Mouse (Mus musculus): ENCODE measurements at regions not wholly inside any gene's neighbourhood (a gene's known extent, or its start where the extent isn't known, plus 50 kb on each side); places are given as distances from the start of the nearest gene placed in this dataset.

GRCm38 (mm10) chr6:103272216-103272615, 238.2 kb upstream of the Chl1 start:
- Histone ChIP-seq H3K4me3 (ENCODE audit: low read depth, low read length) (no peak overlapping the region), H3K36me3 (ENCODE audit: control insufficient read depth, insufficient read depth, low read length) (no peaks in the 10 kb centered on the region), H3K27me3 (ENCODE audit: control insufficient read depth, insufficient read depth, low read length) (no peaks in the 10 kb centered on the region), H3K9ac (replicated peaks; ENCODE audit: low read depth, low read length) (no peak overlapping the region), H3K4me1 (ENCODE audit: control insufficient read depth, insufficient read depth, low read length) (no peaks in the 10 kb centered on the region), H3K9me3 (ENCODE audit: control insufficient read depth, low read depth, low read length) (no peaks in the 10 kb centered on the region), H3K27ac (ENCODE audit: low read length) (no peak overlapping the region), H3K4me2 (replicated peaks; ENCODE audit: low read depth, low read length) (no peak overlapping the region)
- WGBS = 55% methylated on average over 3 of the region's 3 CpGs
- ATAC-seq (ENCODE audit: insufficient number of reproducible peaks, insufficient read depth, low FRiP score, low read depth) = no peak

GRCm38 (mm10) chr6:103275071-103275470, 235.3 kb upstream of the Chl1 start:
- no peaks in the 10 kb centered on the region for H3K9me3 ChIP-seq (ENCODE audit: control insufficient read depth, low read depth, low read length)
- H3K4me3 ChIP-seq (ENCODE audit: low read depth, low read length) = no peak overlapping the region
- no peak for ATAC-seq (ENCODE audit: insufficient number of reproducible peaks, insufficient read depth, low FRiP score, low read depth)
- 67% methylated on average over 4 of the region's 4 CpGs for WGBS
- H3K9ac ChIP-seq (replicated peaks; ENCODE audit: low read depth, low read length) = no peak overlapping the region
- H3K4me1 ChIP-seq (ENCODE audit: control insufficient read depth, insufficient read depth, low read length) = no peaks in the 10 kb centered on the region
- no peak overlapping the region for H3K27ac ChIP-seq (ENCODE audit: low read length)
- H3K36me3 ChIP-seq (ENCODE audit: control insufficient read depth, insufficient read depth, low read length) = no peaks in the 10 kb centered on the region
- no peak overlapping the region for H3K4me2 ChIP-seq (replicated peaks; ENCODE audit: low read depth, low read length)
- H3K27me3 ChIP-seq (ENCODE audit: control insufficient read depth, insufficient read depth, low read length) = no peaks in the 10 kb centered on the region

GRCm38 (mm10) chr6:103275476-103275875, 234.9 kb upstream of the Chl1 start:
- Histone ChIP-seq H3K4me2 (replicated peaks; ENCODE audit: low read depth, low read length) (no peak overlapping the region), H3K4me1 (ENCODE audit: control insufficient read depth, insufficient read depth, low read length) (no peaks in the 10 kb centered on the region), H3K4me3 (ENCODE audit: low read depth, low read length) (no peak overlapping the region), H3K9me3 (ENCODE audit: control insufficient read depth, low read depth, low read length) (no peaks in the 10 kb centered on the region), H3K27ac (ENCODE audit: low read length) (no peak overlapping the region), H3K36me3 (ENCODE audit: control insufficient read depth, insufficient read depth, low read length) (no peaks in the 10 kb centered on the region), H3K9ac (replicated peaks; ENCODE audit: low read depth, low read length) (no peak overlapping the region), H3K27me3 (ENCODE audit: control insufficient read depth, insufficient read depth, low read length) (no peaks in the 10 kb centered on the region)
- no peak for ATAC-seq (ENCODE audit: insufficient number of reproducible peaks, insufficient read depth, low FRiP score, low read depth)
- WGBS = 30% methylated on average over 2 of the region's 2 CpGs

GRCm38 (mm10) chr6:103296015-103296414, 214.4 kb upstream of the Chl1 start:
- Histone ChIP-seq H3K9ac (replicated peaks; ENCODE audit: low read depth, low read length) (no peak overlapping the region), H3K4me3 (ENCODE audit: low read depth, low read length) (no peak overlapping the region), H3K36me3 (ENCODE audit: control insufficient read depth, insufficient read depth, low read length) (no peaks in the 10 kb centered on the region), H3K4me1 (ENCODE audit: control insufficient read depth, insufficient read depth, low read length) (no peaks in the 10 kb centered on the region), H3K27ac (ENCODE audit: low read length) (no peak overlapping the region), H3K4me2 (replicated peaks; ENCODE audit: low read depth, low read length) (no peak overlapping the region), H3K27me3 (ENCODE audit: control insufficient read depth, insufficient read depth, low read length) (no peaks in the 10 kb centered on the region), H3K9me3 (ENCODE audit: control insufficient read depth, low read depth, low read length) (no peaks in the 10 kb centered on the region)
- ATAC-seq (ENCODE audit: insufficient number of reproducible peaks, insufficient read depth, low FRiP score, low read depth) = no peak
- WGBS = 83% methylated on average over 6 of the region's 6 CpGs

- H3K4me1 ChIP-seq (ENCODE audit: control insufficient read depth, insufficient read depth, low read length) = 0 out of 2 replicates have a peak, but pooled peaks cover 2% of the 10 kb centered on the region
- no peak overlapping the region for H3K9ac ChIP-seq (replicated peaks; ENCODE audit: low read depth, low read length)
- no peaks in the 10 kb centered on the region for H3K36me3 ChIP-seq (ENCODE audit: control insufficient read depth, insufficient read depth, low read length)
- no peaks in the 10 kb centered on the region for H3K9me3 ChIP-seq (ENCODE audit: control insufficient read depth, low read depth, low read length)
- H3K27me3 ChIP-seq (ENCODE audit: control insufficient read depth, insufficient read depth, low read length) = no peaks in the 10 kb centered on the region
- H3K4me2 ChIP-seq (replicated peaks; ENCODE audit: low read depth, low read length) = no peak overlapping the region
- no peak overlapping the region for H3K4me3 ChIP-seq (ENCODE audit: low read depth, low read length)
- H3K27ac ChIP-seq (ENCODE audit: low read length) = no peak overlapping the region
- 48% methylated on average over 8 of the region's 8 CpGs for WGBS
- ATAC-seq (ENCODE audit: insufficient number of reproducible peaks, insufficient read depth, low FRiP score, low read depth) = no peak
Measured at GRCm38 (mm10) chr6:103306420-103307249, 203.8 kb upstream of the Chl1 start.

- no peak for ATAC-seq (ENCODE audit: insufficient number of reproducible peaks, insufficient read depth, low FRiP score, low read depth)
Measured at GRCm38 (mm10) chr6:103307250-103307580, 203.2 kb upstream of the Chl1 start.

GRCm38 (mm10) chr6:103312149-103312548, 198.2 kb upstream of the Chl1 start:
- Histone ChIP-seq H3K4me2 (replicated peaks; ENCODE audit: low read depth, low read length) (no peak overlapping the region), H3K36me3 (ENCODE audit: control insufficient read depth, insufficient read depth, low read length) (no peaks in the 10 kb centered on the region), H3K4me1 (ENCODE audit: control insufficient read depth, insufficient read depth, low read length) (0 out of 2 replicates have a peak, but pooled peaks cover 2% of the 10 kb centered on the region), H3K9ac (replicated peaks; ENCODE audit: low read depth, low read length) (no peak overlapping the region), H3K27ac (ENCODE audit: low read length) (no peak overlapping the region), H3K27me3 (ENCODE audit: control insufficient read depth, insufficient read depth, low read length) (no peaks in the 10 kb centered on the region), H3K4me3 (ENCODE audit: low read depth, low read length) (no peak overlapping the region), H3K9me3 (ENCODE audit: control insufficient read depth, low read depth, low read length) (no peaks in the 10 kb centered on the region)
- ATAC-seq (ENCODE audit: insufficient number of reproducible peaks, insufficient read depth, low FRiP score, low read depth) = no peak
- WGBS = 79% methylated on average over 6 of the region's 6 CpGs

More at GRCm38 (mm10) chr6:103307250-103307580, 203.2 kb upstream of the Chl1 start:
- Histone ChIP-seq H3K9ac (replicated peaks; ENCODE audit: low read depth, low read length) (no peak overlapping the region), H3K36me3 (ENCODE audit: control insufficient read depth, insufficient read depth, low read length) (no peaks in the 10 kb centered on the region), H3K4me1 (ENCODE audit: control insufficient read depth, insufficient read depth, low read length) (0 out of 2 replicates have a peak, but pooled peaks cover 2% of the 10 kb centered on the region), H3K4me2 (replicated peaks; ENCODE audit: low read depth, low read length) (no peak overlapping the region), H3K27me3 (ENCODE audit: control insufficient read depth, insufficient read depth, low read length) (no peaks in the 10 kb centered on the region), H3K27ac (ENCODE audit: low read length) (no peak overlapping the region), H3K9me3 (ENCODE audit: control insufficient read depth, low read depth, low read length) (no peaks in the 10 kb centered on the region), H3K4me3 (ENCODE audit: low read depth, low read length) (no peak overlapping the region)
- 18% methylated on average over 3 of the region's 3 CpGs for WGBS

- Histone ChIP-seq H3K27ac (ENCODE audit: low read length) (no peak overlapping the region), H3K9ac (replicated peaks; ENCODE audit: low read depth, low read length) (no peak overlapping the region), H3K9me3 (ENCODE audit: control insufficient read depth, low read depth, low read length) (no peaks in the 10 kb centered on the region), H3K36me3 (ENCODE audit: control insufficient read depth, insufficient read depth, low read length) (no peaks in the 10 kb centered on the region), H3K4me2 (replicated peaks; ENCODE audit: low read depth, low read length) (no peak overlapping the region), H3K4me1 (ENCODE audit: control insufficient read depth, insufficient read depth, low read length) (peaks cover 5% of the 10 kb centered on the region; the same call in 1 of the 2 replicates), H3K4me3 (ENCODE audit: low read depth, low read length) (no peak overlapping the region), H3K27me3 (ENCODE audit: control insufficient read depth, insufficient read depth, low read length) (no peaks in the 10 kb centered on the region)
- no peak for ATAC-seq (ENCODE audit: insufficient number of reproducible peaks, insufficient read depth, low FRiP score, low read depth)
- 80% methylated on average over 5 of the region's 5 CpGs for WGBS
Measured at GRCm38 (mm10) chr6:103312935-103313334, 197.5 kb upstream of the Chl1 start.

- H3K27me3 ChIP-seq (ENCODE audit: control insufficient read depth, insufficient read depth, low read length) = no peaks in the 10 kb centered on the region
- H3K9ac ChIP-seq (replicated peaks; ENCODE audit: low read depth, low read length) = no peak overlapping the region
- H3K4me3 ChIP-seq (ENCODE audit: low read depth, low read length) = no peak overlapping the region
- 14% methylated on average over 6 of the region's 6 CpGs for WGBS
- H3K4me1 ChIP-seq (ENCODE audit: control insufficient read depth, insufficient read depth, low read length) = peaks cover 9% of the 10 kb centered on the region
- H3K9me3 ChIP-seq (ENCODE audit: control insufficient read depth, low read depth, low read length) = no peaks in the 10 kb centered on the region
- ATAC-seq (ENCODE audit: insufficient number of reproducible peaks, insufficient read depth, low FRiP score, low read depth) = no peak
- 0 out of 2 replicates have a peak overlapping the region, but pooled peaks have one; percentile 39 for H3K27ac ChIP-seq (ENCODE audit: low read length)
- no peak overlapping the region for H3K4me2 ChIP-seq (replicated peaks; ENCODE audit: low read depth, low read length)
- no peaks in the 10 kb centered on the region for H3K36me3 ChIP-seq (ENCODE audit: control insufficient read depth, insufficient read depth, low read length)
Measured at GRCm38 (mm10) chr6:103318081-103318480, 192.3 kb upstream of the Chl1 start.

Data from stomach, embryonic 14.5 days (tissue).